Mouse (Mus musculus): ENCODE results near the gene Cask.

DNA sequence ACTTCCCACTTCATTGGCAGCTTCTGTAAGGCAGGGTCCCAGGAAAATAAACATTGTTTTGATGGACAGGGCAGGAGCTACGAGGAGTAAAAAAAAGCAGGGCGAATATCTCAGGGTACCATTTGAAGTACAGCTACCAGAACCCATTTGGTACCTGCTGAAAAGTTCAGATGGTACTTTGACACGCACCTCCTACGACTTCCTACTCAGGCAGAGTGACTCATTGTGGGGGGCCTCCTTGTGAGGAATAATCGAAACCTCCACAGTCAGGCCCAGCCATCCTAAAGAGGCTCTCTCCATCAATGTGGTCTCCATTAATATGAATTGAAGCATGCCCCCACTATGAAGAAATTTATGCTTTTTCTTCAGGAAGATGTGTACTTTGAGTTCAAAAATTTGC, 228.5 kb downstream of the Cask start:
- TF ChIP-seq CTCF (IDR thresholded peaks at IDR 0.05; ENCODE audit: low read depth) (no peak), EP300 (IDR thresholded peaks at IDR 0.05; ENCODE audit: low read depth) (no peak)
